Mouse (Mus musculus) testis, postnatal 10 days (tissue): ENCODE data around the gene Emilin2.

Source experiments
- DNase-seq: peaks from one replicate; pipeline ENCODE4 v3.0.0; 2021; ENCODE audit warnings: low spot score

Gene Emilin2

DNA sequence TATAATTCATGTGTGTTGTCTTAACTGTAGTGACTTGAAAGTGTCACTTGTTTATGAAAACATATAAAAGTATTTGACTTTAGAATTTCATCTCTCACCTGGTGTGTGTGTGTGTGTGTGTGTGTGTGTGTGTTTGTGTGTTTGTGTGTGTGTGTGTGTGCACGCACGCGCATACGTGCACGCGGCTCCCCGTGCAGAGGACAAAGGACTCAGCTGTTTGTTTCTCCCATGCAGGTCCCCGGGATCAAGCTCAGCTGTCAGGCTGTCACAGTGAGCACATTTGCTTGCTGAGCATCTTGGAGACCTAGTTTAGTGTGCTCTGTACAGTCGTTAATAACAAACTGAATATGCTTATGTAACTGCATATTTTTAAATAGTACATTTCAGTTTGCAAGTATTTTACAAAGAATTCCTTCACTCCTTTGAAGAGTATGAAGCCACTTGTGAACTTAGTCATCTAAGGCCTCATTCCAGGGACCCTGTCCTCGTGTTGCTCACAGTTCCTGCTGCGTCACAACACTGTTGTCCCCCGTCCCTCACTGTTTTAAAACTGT is 77.7 kb downstream of the Emilin2 start:
- DNase-seq, result no peak

DNA sequence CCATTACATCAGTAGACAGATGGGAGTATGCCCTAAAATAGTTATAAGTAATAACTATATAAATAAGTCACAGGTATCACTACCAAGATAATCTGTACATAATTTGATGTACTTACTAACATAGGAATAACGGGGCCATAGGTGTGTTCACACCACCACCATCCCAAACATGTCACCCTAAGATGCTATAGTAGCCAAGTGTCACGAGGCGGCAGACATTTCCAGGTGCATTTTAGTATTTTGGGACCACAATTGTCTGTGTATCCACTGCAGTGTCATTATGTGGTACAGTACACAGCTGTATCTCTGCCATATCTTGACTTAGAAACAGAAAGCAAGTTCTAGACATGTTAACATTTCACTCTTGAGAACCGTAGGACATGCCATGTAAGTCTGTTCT is 78.6 kb downstream of the Emilin2 start:
- no peak for DNase-seq

DNA sequence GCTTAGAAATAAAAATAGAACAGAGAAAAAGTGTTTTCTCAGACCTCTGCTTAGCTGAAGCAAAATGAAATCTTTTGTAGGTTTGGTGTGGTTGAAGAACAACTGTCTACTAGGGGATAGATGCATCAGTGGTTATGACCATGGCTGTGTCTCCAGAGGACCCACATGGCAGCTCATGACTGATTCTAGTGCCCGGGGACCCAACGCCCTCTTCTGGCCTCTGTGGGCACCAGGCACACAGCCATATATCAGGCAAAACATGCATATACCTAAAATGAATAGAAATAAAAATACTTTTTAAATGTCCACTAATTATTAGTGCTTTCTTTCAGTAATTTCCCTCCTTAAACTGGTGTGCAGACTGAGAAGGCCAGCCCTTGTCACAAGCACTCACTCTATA is 79.8 kb downstream of the Emilin2 start:
- DNase-seq, result no peak

DNA sequence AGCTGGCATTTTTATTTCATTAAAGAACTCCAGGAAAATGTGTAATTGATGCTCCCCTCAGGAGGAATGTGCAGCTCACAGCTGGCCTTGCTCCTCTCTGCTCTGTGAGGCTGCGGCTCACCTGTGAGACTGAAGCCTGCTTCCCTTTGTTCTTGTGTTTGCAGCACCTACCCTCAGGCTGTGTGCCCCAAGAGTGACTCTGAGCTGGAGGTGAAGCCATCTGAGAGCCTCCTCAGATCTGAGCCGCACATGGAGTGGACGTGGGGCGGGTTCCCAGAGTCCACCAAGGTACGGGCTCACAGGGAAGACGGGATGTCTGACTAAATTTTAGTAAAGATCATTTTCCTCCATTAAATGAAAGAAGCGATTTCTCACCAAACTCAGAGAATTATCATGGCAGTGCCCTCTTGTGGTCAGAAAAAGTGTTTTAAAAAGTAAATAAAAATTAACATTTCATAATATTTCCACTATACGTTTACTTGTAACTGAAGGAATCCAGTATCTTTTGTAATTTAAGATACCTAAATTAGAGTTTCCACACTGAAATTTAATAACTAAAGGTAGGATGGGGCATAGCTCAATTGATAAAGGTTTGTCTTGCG is 81.6 kb downstream of the Emilin2 start:
- no peak for DNase-seq

DNA sequence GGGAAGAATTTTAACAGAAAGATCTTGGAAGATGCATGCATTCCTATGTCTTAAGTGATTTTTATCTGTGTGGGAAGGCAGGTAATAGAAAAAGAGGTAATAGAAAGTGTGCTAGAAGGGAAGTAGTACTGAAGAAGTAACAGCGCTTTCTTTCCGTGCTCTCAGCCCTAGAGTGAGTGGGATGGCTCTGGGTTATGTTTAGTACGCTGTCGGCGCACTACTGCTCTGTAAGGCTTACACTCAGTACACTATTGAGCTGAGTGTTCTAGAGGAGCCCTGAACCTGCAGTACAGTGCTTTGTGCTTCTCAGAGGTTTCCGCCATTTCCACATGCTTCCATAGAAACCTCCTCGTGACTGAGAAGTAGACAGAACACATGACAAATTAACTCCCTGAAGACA is 83.1 kb downstream of the Emilin2 start:
- DNase-seq, result no peak

DNA sequence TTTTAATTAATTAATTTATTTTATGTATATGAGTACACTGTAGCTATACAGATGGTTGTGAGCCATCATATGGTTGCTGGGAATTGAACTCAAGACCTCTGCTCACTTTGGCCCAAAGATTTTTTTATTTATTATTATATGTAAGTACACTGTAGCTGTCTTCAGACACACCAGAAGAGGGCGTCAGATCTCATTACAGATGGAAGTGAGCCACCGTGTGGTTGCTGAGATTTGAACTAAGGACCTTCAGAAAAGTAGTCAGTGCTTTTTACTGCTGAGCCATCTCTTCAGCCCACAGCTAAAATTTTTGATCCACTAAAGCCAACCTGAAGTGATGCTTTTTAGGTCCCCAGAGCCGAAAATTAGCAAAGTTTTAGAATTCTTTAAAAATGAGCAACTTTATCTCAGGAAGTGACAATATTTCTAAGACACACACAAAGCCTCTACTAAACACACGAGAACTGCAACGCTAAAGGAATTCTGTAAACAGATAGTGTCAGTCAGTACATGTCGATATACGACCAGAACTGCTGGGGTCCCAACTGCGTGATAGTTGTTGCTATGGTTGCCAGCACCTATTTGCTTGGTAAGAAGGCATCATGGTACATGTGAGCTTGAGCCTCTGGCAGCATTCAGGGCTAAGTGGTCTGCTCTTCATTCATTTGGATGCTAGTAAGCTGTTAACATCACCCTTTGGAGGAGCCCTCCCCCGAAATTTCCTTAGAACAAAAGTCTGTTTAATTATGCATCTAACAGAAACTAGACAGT is 84.5 kb downstream of the Emilin2 start:
- DNase-seq, result no peak

DNA sequence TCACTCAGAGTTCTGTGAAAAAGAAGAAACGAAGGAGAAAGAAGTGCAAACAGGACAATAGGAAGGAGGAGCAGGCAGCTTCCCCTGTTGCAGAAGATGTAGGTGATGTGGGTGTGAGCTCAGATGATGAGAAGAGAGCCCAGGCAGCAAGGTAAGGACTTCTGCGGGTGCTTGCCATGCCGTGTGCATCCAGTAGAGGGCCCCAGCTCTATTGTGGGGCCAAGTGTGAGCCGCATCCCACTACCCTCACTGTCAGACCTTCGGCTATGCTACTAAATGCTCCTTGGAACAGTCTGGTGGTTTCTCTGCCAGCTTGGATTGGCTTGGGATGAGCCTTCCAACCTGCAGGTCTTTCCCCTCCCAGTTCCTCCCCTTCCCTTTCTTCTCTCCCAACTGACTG is 86.7 kb downstream of the Emilin2 start:
- DNase-seq, result peak; percentile 51

DNA sequence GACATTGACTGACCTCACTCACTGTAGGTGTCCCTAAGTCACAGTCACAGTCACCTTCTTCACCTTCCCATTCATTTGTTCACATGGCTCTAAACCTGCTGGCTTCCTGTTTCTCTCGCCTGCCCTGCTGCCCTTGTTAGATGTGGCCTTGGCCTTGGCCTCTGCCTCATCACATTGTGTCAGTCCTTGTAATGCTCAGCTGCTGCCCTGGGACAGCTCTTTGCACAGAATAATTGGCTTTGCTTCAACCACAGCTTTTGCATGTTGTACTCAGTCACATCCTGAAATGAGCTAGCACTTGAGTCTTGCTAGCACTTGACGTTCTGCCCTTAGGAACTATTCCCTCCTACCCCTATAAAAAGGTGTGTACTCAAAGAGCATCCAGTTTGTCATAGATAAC is 87.3 kb downstream of the Emilin2 start:
- DNase-seq, result no peak

DNA sequence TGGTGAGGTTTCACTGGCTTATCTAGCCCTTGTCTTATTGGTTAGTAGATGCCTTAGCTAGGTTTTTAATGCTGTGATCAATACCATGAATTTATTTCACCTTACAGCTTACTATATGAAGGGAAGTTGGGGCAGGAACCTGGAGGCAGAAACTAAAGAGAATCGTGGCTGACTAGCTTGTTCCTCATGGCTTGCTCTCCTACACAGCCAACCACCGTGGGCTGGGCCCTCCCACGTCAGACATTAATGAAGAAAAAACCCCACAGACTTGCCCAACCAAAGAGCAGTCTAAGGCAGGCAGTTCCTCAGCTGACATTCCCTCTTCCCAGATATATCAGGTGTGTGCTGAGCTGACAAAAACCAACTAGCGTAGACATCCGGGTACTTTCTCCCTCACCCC is 88.1 kb downstream of the Emilin2 start:
- DNase-seq, result no peak

DNA sequence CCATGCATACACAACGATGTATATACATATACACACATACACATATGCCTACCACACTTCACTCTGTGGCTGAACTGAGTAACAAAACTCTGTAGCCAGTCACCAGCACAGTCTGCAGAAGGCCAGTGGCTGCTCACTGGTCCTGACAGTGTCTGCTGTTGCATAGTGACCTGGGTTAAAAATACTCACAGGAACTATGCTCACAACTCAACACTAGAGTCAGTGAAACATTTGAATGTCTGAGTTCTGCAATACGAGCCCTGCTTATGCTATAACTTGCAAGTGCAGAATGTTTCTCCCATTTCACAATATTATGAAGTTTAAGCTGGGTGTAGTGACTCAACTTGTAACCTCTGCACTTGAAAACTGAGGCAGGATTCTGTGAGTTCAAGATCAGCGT is 90.4 kb downstream of the Emilin2 start:
- no peak for DNase-seq

DNA sequence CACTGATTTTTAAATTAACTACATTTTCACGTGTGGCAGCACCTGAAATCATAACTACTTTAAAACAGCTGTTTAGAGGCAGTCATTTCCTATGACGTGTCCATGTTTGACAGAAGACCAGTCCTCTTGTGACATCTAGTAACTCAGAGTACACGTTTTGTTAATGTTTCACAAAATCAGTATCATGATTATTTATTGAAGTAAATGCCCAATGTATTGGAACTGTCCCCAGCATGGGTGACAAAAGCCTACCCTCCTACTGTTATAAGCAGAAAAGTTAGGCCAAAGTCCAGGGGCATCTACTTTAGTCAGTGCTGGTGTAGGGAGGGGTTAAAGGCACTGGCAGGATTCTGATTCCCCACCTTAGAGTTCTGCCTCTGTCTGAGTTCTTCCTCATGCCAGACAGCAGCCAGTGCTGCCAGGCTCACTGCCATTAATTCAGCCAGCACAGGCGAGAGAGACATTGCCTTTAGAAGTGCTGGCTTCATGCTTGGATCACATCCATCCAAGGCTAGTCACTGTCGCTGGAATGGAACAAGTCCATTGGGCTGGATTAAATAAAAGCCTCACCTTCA is 94.6 kb downstream of the Emilin2 start:
- no peak for DNase-seq

DNA sequence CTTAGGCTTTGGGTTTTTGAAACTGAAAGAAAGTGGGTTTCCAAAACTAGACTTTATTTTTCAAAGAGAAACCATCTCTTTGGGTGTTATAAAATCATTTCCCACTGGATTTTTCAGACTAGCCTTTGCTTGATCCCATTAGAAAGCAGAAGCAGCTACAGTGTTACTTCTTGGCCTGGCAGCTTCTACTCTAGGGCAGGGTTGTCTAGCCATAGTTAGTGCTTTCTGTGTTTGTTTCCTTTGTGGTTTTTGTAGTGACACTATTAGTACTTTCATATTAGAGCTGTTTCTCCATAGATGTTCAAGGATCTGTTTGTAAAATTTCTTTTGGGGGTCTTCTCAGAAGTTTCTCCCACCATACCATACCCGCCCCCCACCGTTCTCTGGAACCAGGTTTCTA is 95.5 kb downstream of the Emilin2 start:
- no peak for DNase-seq

DNA sequence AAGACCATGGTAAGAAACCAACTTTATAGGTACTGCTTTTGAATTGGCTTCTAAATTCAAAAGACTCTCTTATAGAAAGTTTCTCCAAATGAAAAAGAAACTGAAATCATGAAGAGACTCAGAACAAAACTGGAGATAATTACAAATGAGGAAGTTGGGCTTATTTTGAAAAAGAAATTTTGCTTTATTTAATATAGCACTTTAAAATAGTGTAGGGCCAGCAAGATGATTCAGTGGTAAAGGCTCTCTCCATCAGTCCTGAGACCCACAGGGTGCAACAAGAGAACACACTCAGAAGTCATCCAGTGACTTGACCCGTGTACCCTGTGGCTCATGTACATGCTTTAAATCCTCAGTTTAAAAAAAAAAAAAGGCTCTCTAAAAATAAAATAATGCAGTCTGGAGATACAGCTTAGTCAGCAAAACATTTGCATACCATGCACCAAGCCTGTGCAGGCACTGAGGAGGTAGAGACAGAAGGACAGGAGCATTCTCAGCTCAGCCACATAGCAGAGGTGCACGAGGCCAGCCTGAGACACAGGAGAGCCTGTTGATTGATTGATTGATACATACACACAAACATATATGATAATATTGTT is 96.4 kb downstream of the Emilin2 start:
- no peak for DNase-seq

DNA sequence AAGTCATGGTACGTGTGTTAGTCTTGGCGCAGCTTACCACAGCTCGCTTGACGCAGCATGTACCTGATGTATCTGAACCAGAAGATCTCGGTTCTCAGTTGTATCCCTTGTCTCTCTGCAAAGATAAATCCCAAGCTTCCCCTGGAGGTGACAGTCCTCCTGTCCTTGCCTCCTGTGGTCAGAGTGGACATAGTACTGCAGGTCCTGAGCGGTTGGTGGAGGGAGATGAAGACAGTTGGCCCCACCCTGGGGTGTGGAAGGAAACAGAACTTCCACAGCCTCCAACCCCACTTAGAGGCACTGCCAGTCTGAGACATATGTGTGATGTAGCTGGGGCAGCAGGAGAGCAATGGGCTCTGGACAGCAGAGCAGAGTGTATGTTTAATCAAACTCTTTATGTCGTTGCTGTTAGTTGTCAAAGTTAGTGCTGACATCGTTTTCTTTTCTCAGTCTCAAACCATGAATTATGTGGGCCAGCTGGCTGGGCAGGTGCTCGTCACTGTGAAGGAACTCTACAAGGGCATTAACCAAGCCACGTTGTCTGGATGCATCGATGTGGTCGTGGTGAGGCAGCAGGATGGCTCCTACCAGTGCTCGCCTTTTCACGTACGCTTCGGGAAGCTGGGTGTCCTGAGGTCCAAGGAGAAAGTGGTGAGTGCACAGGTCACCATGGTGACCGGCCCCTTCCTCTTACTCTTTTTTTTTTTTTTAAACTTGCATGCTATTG is 97.1 kb downstream of the Emilin2 start:
- DNase-seq, result no peak

DNA sequence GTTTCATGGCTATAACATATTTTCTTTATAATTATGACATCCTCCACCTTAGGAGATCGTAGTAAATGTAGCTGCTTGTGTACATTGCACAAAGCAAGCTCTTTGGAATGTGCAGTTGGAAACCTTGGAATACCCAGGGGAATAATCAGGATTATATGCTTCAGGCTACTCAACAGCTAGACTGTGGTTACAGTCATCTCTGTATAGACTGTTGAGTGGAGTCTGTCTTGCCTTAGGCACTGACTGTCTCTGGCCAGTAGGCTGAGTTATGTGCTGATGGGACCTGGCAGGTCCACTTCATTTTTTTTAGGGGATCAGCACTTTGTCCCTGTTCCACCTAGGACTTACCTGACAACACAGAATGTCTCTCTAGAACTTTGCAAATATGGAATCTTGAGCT is 98.1 kb downstream of the Emilin2 start:
- no peak for DNase-seq

DNA sequence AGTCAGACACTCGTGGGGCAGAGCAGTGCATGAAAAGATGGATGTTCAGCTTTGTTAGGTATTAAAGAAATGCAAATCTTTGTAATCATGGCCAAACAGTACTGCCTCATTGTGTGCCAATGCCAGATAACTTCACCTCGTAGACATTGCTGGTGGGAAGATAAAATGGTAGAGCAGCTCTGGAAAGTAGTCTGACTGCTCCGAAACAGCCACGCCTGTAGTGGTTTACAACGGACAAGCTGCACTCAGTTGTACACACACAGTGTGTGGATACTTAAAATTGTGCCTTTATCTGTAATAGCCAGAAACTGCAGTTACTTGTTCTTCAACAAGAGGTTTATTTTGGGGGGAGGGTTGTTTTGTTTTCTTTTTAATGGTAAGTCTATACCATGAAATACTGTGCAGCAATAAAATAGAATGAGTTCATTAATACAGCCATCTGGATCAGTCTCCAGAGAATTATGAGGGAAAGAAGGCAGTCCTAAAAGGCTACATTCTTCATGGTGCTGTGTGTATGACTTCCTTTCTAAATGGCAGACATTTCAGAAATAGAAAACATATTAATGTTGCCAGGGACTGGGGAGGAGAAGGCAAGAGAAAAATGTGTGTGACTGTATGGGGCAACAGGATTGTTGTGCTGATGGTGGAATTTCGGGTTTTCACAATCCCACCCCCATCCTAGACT is 99.7 kb downstream of the Emilin2 start:
- DNase-seq, result no peak

DNA sequence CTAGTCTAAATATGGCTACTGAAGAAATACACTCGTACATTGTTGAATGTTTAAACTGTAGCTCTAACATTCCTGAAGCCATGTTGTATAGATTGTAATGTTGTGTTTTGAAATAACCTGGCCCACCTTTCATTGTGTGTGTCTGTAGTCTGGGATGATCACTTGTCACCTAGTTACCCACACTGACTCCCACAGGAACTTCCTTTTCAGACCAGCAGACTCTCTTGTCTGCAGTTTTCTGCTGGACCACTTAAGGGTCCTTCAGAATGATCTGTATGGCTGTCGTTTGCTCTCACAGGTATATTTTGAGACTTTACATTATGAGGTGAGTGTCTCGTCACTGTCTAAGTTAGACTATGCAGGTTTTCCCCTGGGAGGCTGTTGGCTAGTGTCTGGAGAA is 101.8 kb downstream of the Emilin2 start:
- DNase-seq, result no peak

DNA sequence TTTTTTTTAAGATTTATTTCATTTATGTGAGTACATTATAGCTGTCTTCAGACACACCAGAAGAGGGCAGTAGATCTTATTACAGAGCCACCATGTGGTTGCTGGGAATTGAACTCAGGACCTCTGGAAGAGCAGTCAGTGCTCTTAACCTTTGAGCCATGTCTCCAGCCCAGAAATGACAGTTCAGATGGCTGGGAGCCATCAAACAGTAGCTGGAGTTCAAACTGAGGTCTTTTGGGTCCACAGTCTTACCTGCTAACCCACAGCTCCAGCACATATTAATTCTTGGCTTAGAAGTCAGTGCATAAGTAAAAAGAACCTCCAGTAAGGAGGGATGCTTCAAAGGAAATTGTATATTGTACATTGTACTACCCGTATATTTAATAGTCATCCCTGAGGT is 102.9 kb downstream of the Emilin2 start:
- DNase-seq, result no peak

DNA sequence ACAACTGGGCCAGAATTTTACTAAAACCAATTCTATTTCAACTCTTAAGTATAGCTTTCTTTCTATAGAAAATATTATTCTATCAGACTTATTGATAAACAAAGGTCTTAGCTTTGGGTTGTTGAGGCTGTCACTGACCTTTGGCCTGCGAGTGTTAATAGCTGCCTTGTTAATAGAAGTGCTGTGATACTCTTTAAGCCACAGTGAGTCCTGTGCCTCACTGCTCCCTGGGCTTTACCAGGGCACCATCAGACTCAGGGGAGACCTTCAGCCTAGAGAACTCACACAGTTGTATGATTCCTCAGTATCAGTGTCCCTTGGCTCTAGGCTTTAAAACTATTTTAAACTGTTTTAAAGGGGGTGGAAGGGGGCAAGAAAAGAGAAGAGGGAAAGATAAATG is 103.4 kb downstream of the Emilin2 start:
- DNase-seq, result no peak

DNA sequence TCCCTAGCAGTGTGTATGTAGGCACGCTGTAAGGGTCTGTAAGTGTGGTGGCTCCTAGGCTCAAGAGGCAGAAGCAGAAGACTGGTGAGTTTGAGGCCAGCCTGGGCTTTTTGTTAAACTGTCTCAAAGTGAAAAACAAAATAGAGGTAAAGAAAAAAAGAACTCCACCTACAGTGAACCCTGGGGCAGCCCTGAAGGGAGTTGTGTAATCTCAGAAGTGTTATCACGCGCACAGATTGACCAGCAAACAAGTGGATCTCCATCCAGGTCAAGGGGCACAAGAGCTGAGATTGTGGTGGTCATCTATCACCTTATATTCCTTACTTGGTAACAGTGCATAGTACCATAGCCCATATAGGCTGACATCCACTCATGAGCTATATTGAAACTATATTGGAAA is 104.5 kb downstream of the Emilin2 start:
- DNase-seq, result no peak

DNA sequence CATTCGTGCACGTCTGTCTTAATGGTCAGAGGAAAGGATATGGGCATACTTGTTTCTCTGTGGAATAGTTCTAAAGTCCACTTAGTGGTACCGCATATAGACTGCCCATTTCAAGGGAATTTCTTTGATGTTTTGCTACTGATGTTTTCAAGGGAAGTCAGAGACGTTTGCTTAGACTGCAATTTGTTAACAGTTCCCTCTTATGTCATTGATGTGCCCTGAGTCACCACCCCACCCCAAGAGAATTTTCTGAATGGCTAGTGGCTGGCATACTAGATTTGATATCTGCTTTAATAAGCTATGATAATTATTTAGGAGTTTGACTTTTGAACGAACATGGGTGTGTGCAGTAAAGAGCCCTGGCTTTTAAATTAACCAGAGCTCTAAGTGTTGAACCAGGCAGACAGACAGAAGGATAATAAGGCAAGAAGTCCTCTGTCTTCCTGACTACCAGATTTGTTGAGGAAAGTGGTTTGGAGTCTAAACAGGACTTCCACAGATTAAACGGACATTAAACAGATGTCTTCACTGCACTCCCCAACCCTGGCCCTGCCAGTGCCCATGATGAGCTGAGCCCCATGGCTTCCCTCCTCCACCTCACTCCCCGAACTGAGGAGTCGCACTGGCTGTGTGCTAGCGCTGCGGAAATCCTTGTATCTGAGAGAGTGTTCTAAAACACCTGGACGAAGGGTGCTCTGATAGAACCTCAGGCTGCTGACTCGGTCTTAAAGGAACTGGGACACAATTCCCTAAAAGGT is 105.5 kb downstream of the Emilin2 start:
- no peak for DNase-seq
